Mouse (Mus musculus) CH12.LX (cell line): ENCODE results near the gene 1300017J02Rik. TPM values are rescaled to one million over a fixed set of nuclear protein-coding genes. Genes with fewer than 3 reads are reported as not detected.

Source experiments
- DNase-seq: peaks from one replicate; pipeline ENCODE4 v3.0.0-alpha.2; 2013; ENCODE audit errors: extremely low read depth
- H3K27ac ChIP-seq: 2 replicates; pipeline ENCODE4 v1.5.1; 2012; ENCODE audit warnings: low read depth, mild to moderate bottlenecking, control low read depth, moderate library complexity; ENCODE audit not compliant: insufficient read depth
- H3K27me3 ChIP-seq: replicated peaks from 2 replicates; pipeline ENCODE3; 2012; ENCODE audit warnings: inconsistent platforms
- H3K36me3 ChIP-seq, 2 experiments: replicated peaks in 1 of 2; 2 replicates each; pipeline versions ENCODE3 to v1.6.1; 2012; ENCODE audit warnings: inconsistent platforms in 1 of 2, low read length in 1 of 2, mild to moderate bottlenecking in 1 of 2, mixed read lengths in 1 of 2, moderate library complexity in 1 of 2; ENCODE audit not compliant: control insufficient read depth in 1 of 2, insufficient read depth in 1 of 2
- H3K4me1 ChIP-seq, 2 experiments: 2 replicates each; pipeline ENCODE4 v1.6.1; 2012; ENCODE audit warnings: inconsistent platforms in 1 of 2, moderate library complexity in 1 of 2; ENCODE audit not compliant: insufficient read depth in 2 of 2, control insufficient read depth in 1 of 2
- H3K4me2 ChIP-seq: 2 replicates; pipeline ENCODE4 v1.6.1; 2012; ENCODE audit warnings: low read depth, mild to moderate bottlenecking, control low read depth; ENCODE audit not compliant: poor library complexity, insufficient read depth, severe bottlenecking
- H3K4me3 ChIP-seq, 3 experiments: fragments of 150-350 bp in 1 of 3; sonication (generic) in 1 of 3; replicated peaks in 1 of 3; 2 replicates each; pipeline versions ENCODE3 to v1.5.1; 2011 to 2012; ENCODE audit warnings: low read depth in 2 of 3, low read length in 2 of 3, mild to moderate bottlenecking in 2 of 3, moderate library complexity in 2 of 3, control low read depth in 1 of 3, improper control_type of control experiment in 1 of 3, inconsistent platforms in 1 of 3, mixed read lengths in 1 of 3; ENCODE audit not compliant: poor library complexity in 1 of 3
- H3K79me2 ChIP-seq: replicated peaks from 2 replicates; pipeline ENCODE4 v1.6.1; 2012; ENCODE audit warnings: mild to moderate bottlenecking, moderate library complexity; ENCODE audit not compliant: control insufficient read depth, poor library complexity, insufficient read depth, severe bottlenecking; ENCODE audit errors: extremely low read depth
- H3K9ac ChIP-seq: 2 replicates; pipeline ENCODE4 v1.6.1; 2012; ENCODE audit warnings: low read depth, mild to moderate bottlenecking, control low read depth, moderate library complexity; ENCODE audit not compliant: insufficient read depth
- H3K9me3 ChIP-seq: replicated peaks from 2 replicates; pipeline ENCODE3; 2012; ENCODE audit warnings: low read length, inconsistent platforms, mixed read lengths
- BHLHE40 ChIP-seq: IDR thresholded peaks from 2 replicates; pipeline ENCODE4 v1.6.1; 2011; ENCODE audit warnings: mild to moderate bottlenecking, low read depth, low read length, improper control_type of control experiment
- CHD1 ChIP-seq: IDR thresholded peaks from 2 replicates; pipeline ENCODE4 v1.6.1; 2012; ENCODE audit warnings: low read depth, low read length, improper control_type of control experiment, inconsistent platforms
- CHD2 ChIP-seq: IDR thresholded peaks from 2 replicates; pipeline ENCODE4 v1.6.1; 2011; ENCODE audit warnings: low read length, improper control_type of control experiment
- CTCF ChIP-seq, 2 experiments: IDR thresholded peaks in 1 of 2; conservative IDR thresholded peaks in 1 of 2; 2 replicates each; pipeline ENCODE4 v1.5.1; 2011 to 2012; ENCODE audit warnings: low read depth in 2 of 2, low read length in 2 of 2, improper control_type of control experiment in 1 of 2, inconsistent platforms in 1 of 2, mild to moderate bottlenecking in 1 of 2, moderate library complexity in 1 of 2
- E2F4 ChIP-seq: IDR thresholded peaks from 2 replicates; pipeline ENCODE4 v1.6.1; 2011; ENCODE audit warnings: low read depth, low read length, improper control_type of control experiment; ENCODE audit not compliant: insufficient replicate concordance
- ELF1 ChIP-seq: IDR thresholded peaks from 2 replicates; pipeline ENCODE4 v1.6.1; 2014; ENCODE audit warnings: low read depth, mild to moderate bottlenecking, inconsistent platforms, low read length, improper control_type of control experiment
- EP300 ChIP-seq: IDR thresholded peaks from 2 replicates; pipeline ENCODE4 v1.6.1; 2011; ENCODE audit warnings: low read length, improper control_type of control experiment
- ETS1 ChIP-seq: conservative IDR thresholded peaks from 2 replicates; pipeline ENCODE4 v1.6.1; 2012; ENCODE audit warnings: low read depth, mild to moderate bottlenecking, inconsistent platforms, low read length, improper control_type of control experiment, moderate library complexity
- HCFC1 ChIP-seq: IDR thresholded peaks from 2 replicates; pipeline ENCODE4 v1.6.1; 2012; ENCODE audit warnings: low read depth, mild to moderate bottlenecking, inconsistent platforms, low read length, improper control_type of control experiment
- IRF4 ChIP-seq: IDR thresholded peaks from 2 replicates; pipeline ENCODE4 v1.6.1; 2014; ENCODE audit warnings: low read depth, mild to moderate bottlenecking, inconsistent platforms, low read length, improper control_type of control experiment
- JUN ChIP-seq: IDR thresholded peaks from 2 replicates; pipeline ENCODE4 v1.6.1; 2011; ENCODE audit warnings: low read depth, mild to moderate bottlenecking, low read length, improper control_type of control experiment, moderate library complexity; ENCODE audit not compliant: insufficient read depth
- JUND ChIP-seq: conservative IDR thresholded peaks from 2 replicates; pipeline ENCODE4 v1.6.1; 2011; ENCODE audit warnings: low read depth, low read length, improper control_type of control experiment
- MAFK ChIP-seq: IDR thresholded peaks from 2 replicates; pipeline ENCODE4 v1.6.1; 2011; ENCODE audit warnings: low read length, improper control_type of control experiment; ENCODE audit not compliant: insufficient replicate concordance
- MAX ChIP-seq: IDR thresholded peaks from 2 replicates; pipeline ENCODE4 v1.6.1; 2011; ENCODE audit warnings: low read length, improper control_type of control experiment
- MAZ ChIP-seq: IDR thresholded peaks from 2 replicates; pipeline ENCODE4 v1.6.1; 2012; ENCODE audit warnings: low read depth, mild to moderate bottlenecking, inconsistent platforms, low read length, improper control_type of control experiment, moderate library complexity
- MEF2A ChIP-seq: IDR thresholded peaks from 2 replicates; pipeline ENCODE4 v1.6.1; 2014; ENCODE audit warnings: low read depth, mild to moderate bottlenecking, inconsistent platforms, low read length, improper control_type of control experiment, borderline replicate concordance
- MXI1 ChIP-seq: IDR thresholded peaks from 2 replicates; pipeline ENCODE4 v1.6.1; 2011; ENCODE audit warnings: mild to moderate bottlenecking, low read depth, low read length, improper control_type of control experiment
- MYC ChIP-seq: IDR thresholded peaks from 2 replicates; pipeline ENCODE4 v1.6.1; 2011; ENCODE audit warnings: low read depth, mild to moderate bottlenecking, improper control_type of control experiment, low read length
- NELFE ChIP-seq: IDR thresholded peaks from 2 replicates; pipeline ENCODE4 v1.6.1; 2011; ENCODE audit warnings: low read depth, low read length, improper control_type of control experiment
- NRF1 ChIP-seq: IDR thresholded peaks from 2 replicates; pipeline ENCODE4 v1.6.1; 2014; ENCODE audit warnings: low read depth, mild to moderate bottlenecking, inconsistent platforms, low read length, improper control_type of control experiment, moderate library complexity
- POLR2A ChIP-seq: IDR thresholded peaks from 2 replicates; pipeline ENCODE4 v1.6.1; 2011; ENCODE audit warnings: low read depth, mild to moderate bottlenecking, improper control_type of control experiment, low read length
- POLR2AphosphoS2 ChIP-seq: IDR thresholded peaks from 2 replicates; pipeline ENCODE4 v1.6.1; 2011; ENCODE audit warnings: low read depth, low read length, improper control_type of control experiment
- RAD21 ChIP-seq: IDR thresholded peaks from 2 replicates; pipeline ENCODE4 v1.6.1; 2011; ENCODE audit warnings: low read depth, mild to moderate bottlenecking, low read length, improper control_type of control experiment, moderate library complexity
- RCOR1 ChIP-seq: conservative IDR thresholded peaks from 2 replicates; pipeline ENCODE4 v1.6.1; 2012; ENCODE audit warnings: low read depth, mild to moderate bottlenecking, inconsistent platforms, low read length, improper control_type of control experiment
- SIN3A ChIP-seq: IDR thresholded peaks from 2 replicates; pipeline ENCODE4 v1.6.1; 2012; ENCODE audit warnings: low read length, improper control_type of control experiment, inconsistent platforms
- SMC3 ChIP-seq: IDR thresholded peaks from 2 replicates; pipeline ENCODE4 v1.6.1; 2011; ENCODE audit warnings: low read depth, low read length, improper control_type of control experiment
- TBP ChIP-seq: conservative IDR thresholded peaks from 2 replicates; pipeline ENCODE4 v1.6.1; 2011; ENCODE audit warnings: low read depth, low read length, improper control_type of control experiment
- TCF12 ChIP-seq: IDR thresholded peaks from 2 replicates; pipeline ENCODE4 v1.6.1; 2014; ENCODE audit warnings: low read depth, mild to moderate bottlenecking, inconsistent platforms, low read length, improper control_type of control experiment
- UBTF ChIP-seq: IDR thresholded peaks from 2 replicates; pipeline ENCODE4 v1.6.1; 2012; ENCODE audit warnings: low read depth, mild to moderate bottlenecking, inconsistent platforms, low read length, improper control_type of control experiment, moderate library complexity
- USF2 ChIP-seq: conservative IDR thresholded peaks from 2 replicates; pipeline ENCODE4 v1.6.1; 2011; ENCODE audit warnings: low read depth, low read length, improper control_type of control experiment
- ZC3H11A ChIP-seq: IDR thresholded peaks from 2 replicates; pipeline ENCODE4 v1.6.1; 2012; ENCODE audit warnings: low read depth, mild to moderate bottlenecking, inconsistent platforms, low read length, improper control_type of control experiment
- ZKSCAN1 ChIP-seq: IDR thresholded peaks from 2 replicates; pipeline ENCODE4 v1.6.1; 2012; ENCODE audit warnings: low read depth, inconsistent platforms, low read length, improper control_type of control experiment, borderline replicate concordance
- ZMIZ1 ChIP-seq: IDR thresholded peaks from 2 replicates; pipeline ENCODE4 v1.6.1; 2012; ENCODE audit warnings: low read depth, mild to moderate bottlenecking, inconsistent platforms, low read length, improper control_type of control experiment
- ZNF384 ChIP-seq: IDR thresholded peaks from 2 replicates; pipeline ENCODE4 v1.6.1; 2012; ENCODE audit warnings: low read depth, low read length, improper control_type of control experiment, inconsistent platforms
- dilution Hi-C: fragments of 300-500 bp; cut with MboI; formaldehyde crosslinking; loops from 2 replicates; pipeline ENCODE4 v1.14.3; 2020; ENCODE audit warnings: low sequenced_read_pairs; ENCODE audit not compliant: extremely low pct_unique_long_range_greater_than_20kb, extremely low pct_ligation_motif_present
- in situ Hi-C: fragments of 300-500 bp; cut with MboI; formaldehyde crosslinking; loops from 3 replicates; pipeline ENCODE4 v1.14.3; 2019; ENCODE audit warnings: low sequenced_read_pairs, low pct_ligation_motif_present, low pct_unique_long_range_greater_than_20kb, mixed read lengths
- polyA plus RNA-seq: library from polyadenylated mRNA; unstranded; fragments of >175 nt; gene quantifications from 2 replicates; pipeline ENCODE4 v1.2.1, GENCODE M21; 2012; ENCODE audit warnings: low read depth; ENCODE audit not compliant: insufficient read length
- total RNA-seq, 2 experiments: library from RNA; depleted of rRNA; stranded (reverse); fragments of 300-350 nt in 1 of 2; fragments of >200 nt in 1 of 2; gene quantifications; 2 replicates each; pipeline ENCODE4 v1.2.3; 2012 to 2014

1300017J02Rik gene
- total and polyA plus RNA-seq, 3 experiments = 0.59 to 0.81 TPM; not detected in 1

- no peak overlapping the region for H3K27ac ChIP-seq
- DNase-seq = peak; percentile 61
- H3K36me3 ChIP-seq = no peaks in the 10 kb centered on the region
- H3K27me3 ChIP-seq = peaks cover 59% of the 10 kb centered on the region
- H3K4me1 ChIP-seq = peaks cover 8 to 21% of the 10 kb centered on the region in 2 experiments; a peak in 3 of 4 replicates
- no peaks in the 10 kb centered on the region for H3K79me2 ChIP-seq
- 0 out of 2 replicates have a peak overlapping the region, but pooled peaks have one; percentile 36 for H3K9ac ChIP-seq
- dilution Hi-C loops = no loop called here
- in situ Hi-C loops = no loop called here
- H3K4me3 ChIP-seq = peak overlapping the region; percentile 12 to 32 (median 28)
- peak overlapping the region; percentile 99 for H3K4me2 ChIP-seq
- peak; percentile 41; the same call in 1 of the 2 replicates for TF ChIP-seq NRF1
- TF ChIP-seq JUN = peak; percentile 94
- TF ChIP-seq ETS1 = peak; percentile 59; the same call in 1 of the 2 replicates
- peak; percentile 73 for TF ChIP-seq TCF12
- peak; percentile 94 for TF ChIP-seq EP300
- no peak for TF ChIP-seq ZNF384
- TF ChIP-seq SIN3A = 0 out of 2 replicates have a peak, but pooled peaks have one; percentile 34
- TF ChIP-seq MAZ = peak; percentile 50; the same call in 1 of the 2 replicates
- TF ChIP-seq RCOR1 = peak; percentile 91
- TF ChIP-seq NELFE = no peak
- TF ChIP-seq BHLHE40 = peak; percentile 64
- TF ChIP-seq MAFK = peak; percentile 60
- no peak for TF ChIP-seq POLR2A
- peak; percentile 58; the same call in 1 of the 2 replicates for TF ChIP-seq TBP
- TF ChIP-seq SMC3 = no peak
- TF ChIP-seq ELF1 = peak; percentile 61; the same call in 1 of the 2 replicates
- TF ChIP-seq MYC = peak; percentile 41; the same call in 1 of the 2 replicates
- no peak for TF ChIP-seq MXI1
- no peak for TF ChIP-seq RAD21
- TF ChIP-seq MEF2A = peak; percentile 64
- no peak for TF ChIP-seq USF2
- no peak for TF ChIP-seq ZMIZ1
- no peak for TF ChIP-seq POLR2AphosphoS2
- peak; percentile 99 for TF ChIP-seq IRF4
- TF ChIP-seq ZKSCAN1 = no peak
- TF ChIP-seq MAX = no peak; the same call in 1 of the 2 replicates
- TF ChIP-seq HCFC1 = peak; percentile 39; the same call in 1 of the 2 replicates
- no peak for TF ChIP-seq CTCF (conservative IDR thresholded peaks at IDR 0.05 in 1 of 2, IDR thresholded peaks at IDR 0.05 in 1 of 2; ENCODE audit: low read depth in 2 of 2, low read length in 2 of 2)
- TF ChIP-seq JUND = peak; percentile 98
- TF ChIP-seq UBTF = 0 out of 2 replicates have a peak, but pooled peaks have one; percentile 57
- TF ChIP-seq E2F4 = peak; percentile 69; the same call in 1 of the 2 replicates
- TF ChIP-seq CHD2 = peak; percentile 56; the same call in 1 of the 2 replicates
- no peak for TF ChIP-seq ZC3H11A
- no peak for TF ChIP-seq CHD1
- no peaks in the 10 kb centered on the region for H3K9me3 ChIP-seq
Observed at GRCm38 (mm10) chr9:103212654-103213420, 92.0 kb downstream of the 1300017J02Rik start.
